Mouse (Mus musculus): ENCODE results near the gene Apol10b.
"Not testable (repeated sequence)": the region's sequence is repeated elsewhere in the genome, so short reads cannot be mapped to it uniquely, and the experiment has no call there.

The Apol10b gene

GRCm38 (mm10) chr15:77595961-77596360 lies at the start of gene Apol10b:
TSS of gene Apol10b (minus strand) at chr15:77596125.
- no peak for DNase-seq

GRCm38 (mm10) chr15:77643176-77643575 lies 47.3 kb upstream of the Apol10b start, which contains the start of gene Apol11b:
TSS of gene Apol11b (minus strand) at chr15:77643286.
- DNase-seq = not testable (repeated sequence)

- not testable (repeated sequence) for DNase-seq
These were observed 33.9 kb upstream of the Apol10b start for GRCm38 (mm10) chr15:77629822-77630221.

GRCm38 (mm10) chr15:77628647-77629046 lies 32.7 kb upstream of the Apol10b start:
- not testable (repeated sequence) for DNase-seq

GRCm38 (mm10) chr15:77626471-77626870 lies 30.5 kb upstream of the Apol10b start:
- not testable (repeated sequence) for DNase-seq

GRCm38 (mm10) chr15:77624710-77625109 lies 28.8 kb upstream of the Apol10b start:
- DNase-seq = no peak

GRCm38 (mm10) chr15:77606069-77606468 lies 10.1 kb upstream of the Apol10b start:
- no peak for DNase-seq

- DNase-seq = no peak
These were observed 3.0 kb upstream of the Apol10b start, which contains the start of gene Gm36245 for GRCm38 (mm10) chr15:77598958-77599357. TSS of gene Gm36245 (plus strand) at chr15:77599258.

- no peak for DNase-seq
These were observed 2.5 kb upstream of the Apol10b start for GRCm38 (mm10) chr15:77598429-77598828.

GRCm38 (mm10) chr15:77593557-77593956 lies 2.4 kb downstream of the Apol10b start:
- no peak for DNase-seq

GRCm38 (mm10) chr15:77590881-77591280 lies 5.0 kb downstream of the Apol10b start:
- DNase-seq = no peak

GRCm38 (mm10) chr15:77588981-77589380 lies 6.9 kb downstream of the Apol10b start:
- DNase-seq = no peak

GRCm38 (mm10) chr15:77587026-77587425 lies 8.9 kb downstream of the Apol10b start:
- DNase-seq = no peak

GRCm38 (mm10) chr15:77581681-77582080 lies 14.2 kb downstream of the Apol10b start:
- DNase-seq = no peak

GRCm38 (mm10) chr15:77579311-77579710 lies 16.6 kb downstream of the Apol10b start:
- no peak for DNase-seq

- no peak for DNase-seq
These were observed 17.1 kb downstream of the Apol10b start for GRCm38 (mm10) chr15:77578801-77579200.

- no peak for DNase-seq
These were observed 32.7 kb downstream of the Apol10b start for GRCm38 (mm10) chr15:77563219-77563618.

GRCm38 (mm10) chr15:77561792-77562191 lies 34.1 kb downstream of the Apol10b start, which contains the start of gene 1700025B11Rik:
TSS of gene 1700025B11Rik (minus strand) at chr15:77561892.
- DNase-seq = no peak

GRCm38 (mm10) chr15:77539221-77539620 lies 56.7 kb downstream of the Apol10b start:
- DNase-seq = not testable (repeated sequence)

Data from cerebellum, adult 9-11 months (tissue).